Mouse (Mus musculus): ENCODE results near the gene Brix1. TPM values are rescaled to one million over a fixed set of nuclear protein-coding genes. Genes with fewer than 3 reads are reported as not detected.
"Not testable (repeated sequence)": the region's sequence is repeated elsewhere in the genome, so short reads cannot be mapped to it uniquely, and the experiment has no call there.

The Brix1 gene
- polyA plus RNA-seq (2015; fragmentation: Nextera tagmentation; extraction: Ambion mirVana) = 64.9 and 70.0 TPM in 2 replicates

- under 1% methylated on average over 58 of the region's 58 CpGs for WGBS
- H3K9me3 ChIP-seq = no peaks in the 10 kb centered on the region
- peaks cover 19% of the 10 kb centered on the region for H3K4me1 ChIP-seq (replicated peaks)
- peak within 1 kb of the TSS; percentile 80 for H3K27ac ChIP-seq
- H3K27me3 ChIP-seq = no peaks in the 10 kb centered on the region
- peak within 1 kb of the TSS; percentile 73 for H3K4me2 ChIP-seq
- H3K4me3 ChIP-seq = peak within 1 kb of the TSS; percentile 80
- peak within 1 kb of the TSS; percentile 85 for H3K9ac ChIP-seq
- peaks cover 29% of the 10 kb centered on the region for H3K36me3 ChIP-seq
- ATAC-seq (ENCODE audit: low FRiP score) = peak; percentile 100
These were observed at the start of gene Brix1, which contains the start of gene Rad1 for GRCm38 (mm10) chr15:10485484-10486364. Brix1 (minus strand) TSS chr15:10485947. Rad1 (plus strand) TSS chr15:10486018.

GRCm38 (mm10) chr15:10534591-10534990 lies 48.8 kb upstream of the Brix1 start:
- Histone ChIP-seq H3K4me2 (no peak overlapping the region), H3K27me3 (no peaks in the 10 kb centered on the region), H3K4me1 (replicated peaks) (no peaks in the 10 kb centered on the region), H3K9ac (no peak overlapping the region), H3K27ac (no peak overlapping the region), H3K36me3 (no peaks in the 10 kb centered on the region), H3K9me3 (no peaks in the 10 kb centered on the region), H3K4me3 (no peak overlapping the region)
- ATAC-seq (ENCODE audit: low FRiP score) = no peak
- 82% methylated on average over 5 of the region's 5 CpGs for WGBS

- H3K4me3 ChIP-seq; H3K9ac ChIP-seq; H3K27ac ChIP-seq; H3K27me3 ChIP-seq; H3K4me1 ChIP-seq (replicated peaks); H3K36me3 ChIP-seq; H3K9me3 ChIP-seq; ATAC-seq (ENCODE audit: low FRiP score); H3K4me2 ChIP-seq: not testable (repeated sequence)
- WGBS = 93% methylated on average over 10 of the region's 10 CpGs
These were observed 47.6 kb upstream of the Brix1 start for GRCm38 (mm10) chr15:10533361-10533760.

- H3K4me1 ChIP-seq (replicated peaks) = no peaks in the 10 kb centered on the region
- H3K4me3 ChIP-seq = no peak overlapping the region
- no peak overlapping the region for H3K27ac ChIP-seq
- WGBS = 86% methylated on average over 4 of the region's 4 CpGs
- no peak for ATAC-seq (ENCODE audit: low FRiP score)
- no peaks in the 10 kb centered on the region for H3K9me3 ChIP-seq
- H3K27me3 ChIP-seq = no peaks in the 10 kb centered on the region
- no peak overlapping the region for H3K4me2 ChIP-seq
- H3K36me3 ChIP-seq = no peaks in the 10 kb centered on the region
- no peak overlapping the region for H3K9ac ChIP-seq
These were observed 45.6 kb upstream of the Brix1 start for GRCm38 (mm10) chr15:10531352-10531751.

GRCm38 (mm10) chr15:10525896-10526295 lies 40.1 kb upstream of the Brix1 start:
- H3K4me2 ChIP-seq = no peak overlapping the region
- no peaks in the 10 kb centered on the region for H3K9me3 ChIP-seq
- ATAC-seq (ENCODE audit: low FRiP score) = no peak
- no peaks in the 10 kb centered on the region for H3K4me1 ChIP-seq (replicated peaks)
- no peaks in the 10 kb centered on the region for H3K27me3 ChIP-seq
- H3K36me3 ChIP-seq = no peaks in the 10 kb centered on the region
- WGBS = 81% methylated on average over 1 of the region's 1 CpGs
- no peak overlapping the region for H3K9ac ChIP-seq
- H3K27ac ChIP-seq = no peak overlapping the region
- H3K4me3 ChIP-seq = no peak overlapping the region

GRCm38 (mm10) chr15:10515166-10515565 lies 29.4 kb upstream of the Brix1 start:
- H3K4me2 ChIP-seq = no peak overlapping the region
- H3K9ac ChIP-seq = no peak overlapping the region
- WGBS = 76% methylated on average over 7 of the region's 7 CpGs
- no peaks in the 10 kb centered on the region for H3K4me1 ChIP-seq (replicated peaks)
- H3K9me3 ChIP-seq = no peaks in the 10 kb centered on the region
- no peaks in the 10 kb centered on the region for H3K36me3 ChIP-seq
- H3K4me3 ChIP-seq = no peak overlapping the region
- H3K27me3 ChIP-seq = no peaks in the 10 kb centered on the region
- H3K27ac ChIP-seq = no peak overlapping the region
- ATAC-seq (ENCODE audit: low FRiP score) = no peak

GRCm38 (mm10) chr15:10506099-10506498 lies 20.4 kb upstream of the Brix1 start:
- H3K36me3 ChIP-seq = no peaks in the 10 kb centered on the region
- no peak overlapping the region for H3K4me3 ChIP-seq
- H3K27ac ChIP-seq = no peak overlapping the region
- H3K9me3 ChIP-seq = no peaks in the 10 kb centered on the region
- ATAC-seq (ENCODE audit: low FRiP score) = no peak
- H3K27me3 ChIP-seq = no peaks in the 10 kb centered on the region
- WGBS = 78% methylated on average over 11 of the region's 11 CpGs
- no peak overlapping the region for H3K4me2 ChIP-seq
- H3K4me1 ChIP-seq (replicated peaks) = no peaks in the 10 kb centered on the region
- H3K9ac ChIP-seq = no peak overlapping the region

- peak; percentile 91 for ATAC-seq (ENCODE audit: low FRiP score)
- Histone ChIP-seq H3K36me3 (peaks cover 4% of the 10 kb centered on the region), H3K4me3 (no peak overlapping the region), H3K4me2 (no peak overlapping the region), H3K4me1 (replicated peaks) (no peaks in the 10 kb centered on the region), H3K27ac (no peak overlapping the region), H3K9ac (no peak overlapping the region), H3K9me3 (no peaks in the 10 kb centered on the region), H3K27me3 (no peaks in the 10 kb centered on the region)
- 64% methylated on average over 11 of the region's 11 CpGs for WGBS
These were observed 15.3 kb upstream of the Brix1 start for GRCm38 (mm10) chr15:10500838-10501719.

GRCm38 (mm10) chr15:10500035-10500434 lies 14.3 kb upstream of the Brix1 start:
- H3K27ac ChIP-seq = no peak overlapping the region
- H3K4me2 ChIP-seq = no peak overlapping the region
- no peak overlapping the region for H3K9ac ChIP-seq
- H3K9me3 ChIP-seq = no peaks in the 10 kb centered on the region
- H3K36me3 ChIP-seq = peaks cover 7% of the 10 kb centered on the region
- no peak overlapping the region for H3K4me3 ChIP-seq
- WGBS = 90% methylated on average over 5 of the region's 5 CpGs
- ATAC-seq (ENCODE audit: low FRiP score) = no peak
- no peaks in the 10 kb centered on the region for H3K27me3 ChIP-seq
- no peaks in the 10 kb centered on the region for H3K4me1 ChIP-seq (replicated peaks)

GRCm38 (mm10) chr15:10499593-10499992 lies 13.8 kb upstream of the Brix1 start:
- no peak for ATAC-seq (ENCODE audit: low FRiP score)
- Histone ChIP-seq H3K36me3 (peaks cover 7% of the 10 kb centered on the region), H3K9ac (no peak overlapping the region), H3K9me3 (no peaks in the 10 kb centered on the region), H3K4me2 (no peak overlapping the region), H3K4me1 (replicated peaks) (no peaks in the 10 kb centered on the region), H3K4me3 (no peak overlapping the region), H3K27me3 (no peaks in the 10 kb centered on the region), H3K27ac (no peak overlapping the region)
- 82% methylated on average over 5 of the region's 5 CpGs for WGBS

- WGBS = 98% methylated on average over 1 of the region's 1 CpGs
- H3K27ac ChIP-seq; H3K9ac ChIP-seq; H3K27me3 ChIP-seq; H3K4me2 ChIP-seq; H3K4me1 ChIP-seq (replicated peaks); H3K4me3 ChIP-seq; ATAC-seq (ENCODE audit: low FRiP score); H3K9me3 ChIP-seq: not testable (repeated sequence)
- peaks cover 29% of the 10 kb centered on the region for H3K36me3 ChIP-seq
These were observed 10.9 kb upstream of the Brix1 start for GRCm38 (mm10) chr15:10496696-10497095.

- ATAC-seq (ENCODE audit: low FRiP score) = no peak
- peaks cover 29% of the 10 kb centered on the region for H3K36me3 ChIP-seq
- WGBS = 95% methylated on average over 11 of the region's 11 CpGs
- H3K4me2 ChIP-seq = no peak overlapping the region
- H3K27me3 ChIP-seq = no peaks in the 10 kb centered on the region
- H3K4me1 ChIP-seq (replicated peaks) = no peaks in the 10 kb centered on the region
- H3K4me3 ChIP-seq = no peak overlapping the region
- H3K9ac ChIP-seq = no peak overlapping the region
- H3K9me3 ChIP-seq = no peaks in the 10 kb centered on the region
- H3K27ac ChIP-seq = no peak overlapping the region
These were observed 10.2 kb upstream of the Brix1 start for GRCm38 (mm10) chr15:10495944-10496343.
